Mouse (Mus musculus) heart, adult 9 months (tissue): Measurements from ENCODE around the gene A030014E15Rik.
"Not testable (repeated sequence)": the region's sequence is repeated elsewhere in the genome, so short reads cannot be mapped to it uniquely, and the experiment has no call there.

Experiments
- DNase-seq, 2 experiments: peaks; one replicate each; pipeline ENCODE4 v3.0.0; 2022; ENCODE audit warnings: low spot score in 2 of 2

The A030014E15Rik gene

DNA sequence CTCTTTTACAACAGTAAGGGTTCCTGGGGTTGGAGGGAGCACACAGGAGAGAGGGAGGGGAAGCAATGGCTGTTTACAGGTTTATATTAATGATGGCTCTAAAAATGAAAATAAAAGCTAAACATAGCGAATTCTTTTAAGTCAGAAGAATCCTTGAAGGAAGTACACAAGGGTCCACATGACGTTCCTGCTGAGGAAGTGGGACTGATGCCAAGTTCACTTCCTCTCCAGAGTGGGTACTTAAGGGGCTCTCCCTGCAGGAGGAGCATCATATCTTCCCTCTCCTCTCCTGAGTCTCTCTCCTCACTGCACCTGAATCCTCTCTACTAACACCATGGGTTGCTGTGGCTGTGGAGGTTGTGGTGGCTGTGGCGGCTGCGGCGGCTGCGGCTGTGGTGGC, at the start of gene A030014E15Rik:
Gene A030014E15Rik, plus strand, starts transcription at position 268 of the 400 bp plus-strand sequence.
- no peak for DNase-seq

DNA sequence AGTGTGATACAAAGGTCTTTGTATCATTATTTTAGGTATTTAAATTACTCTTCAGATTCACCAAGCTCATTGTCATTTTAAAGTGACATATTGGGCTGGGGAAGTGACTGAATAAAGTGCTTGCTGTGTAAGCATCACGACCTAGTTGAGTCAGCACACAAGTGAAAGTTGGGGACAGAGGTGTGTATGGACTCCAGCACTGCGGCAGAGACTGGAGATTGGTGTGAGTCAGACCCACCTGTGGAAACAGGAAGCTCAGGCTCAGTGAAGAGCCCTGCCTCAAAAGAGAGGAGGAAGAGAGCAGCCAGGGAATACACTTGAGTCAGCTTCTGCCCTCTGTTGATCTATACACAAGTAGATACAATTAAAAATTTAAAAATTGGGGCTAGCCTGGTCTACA, 45.5 kb upstream of the A030014E15Rik start:
- DNase-seq, result no peak

DNA sequence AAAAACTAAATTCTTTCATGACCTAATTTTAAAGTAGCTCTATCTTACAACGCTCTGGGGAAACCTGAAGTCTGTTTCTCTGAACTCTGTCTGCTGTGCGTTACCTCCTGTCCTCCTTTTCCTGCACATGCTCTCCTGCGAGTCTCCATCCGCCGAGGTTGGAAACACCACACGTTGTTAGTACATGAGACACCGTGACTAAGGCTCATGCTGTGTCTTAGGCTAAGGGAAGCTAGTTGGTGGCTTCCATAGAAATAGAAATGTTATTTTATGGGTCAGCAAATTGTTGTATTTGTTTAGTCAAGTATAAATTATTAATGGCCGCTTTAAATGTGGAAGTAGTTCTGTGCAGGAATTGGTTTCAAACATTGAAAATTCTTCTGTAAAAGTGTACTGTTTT, 44.5 kb upstream of the A030014E15Rik start:
- DNase-seq, result no peak

DNA sequence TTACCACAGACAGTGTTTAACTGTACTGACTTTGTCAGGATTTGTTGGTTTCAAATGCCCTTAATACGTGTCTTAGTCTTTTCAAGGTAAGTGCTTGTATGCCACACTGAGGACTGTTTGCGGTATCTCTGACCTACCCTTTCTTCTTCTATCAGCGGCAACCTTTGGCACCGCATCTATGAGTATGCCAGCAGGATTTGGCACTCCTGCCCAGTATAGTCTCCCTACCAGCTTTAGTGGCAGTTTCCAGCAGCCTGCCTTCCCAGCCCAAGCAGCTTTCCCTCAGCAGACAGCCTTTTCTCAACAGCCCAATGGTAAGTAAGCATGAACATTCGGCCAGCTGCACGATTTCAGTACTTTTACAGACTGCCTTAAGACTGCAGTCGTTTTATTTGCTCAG, 31.4 kb upstream of the A030014E15Rik start:
- DNase-seq, result no peak

DNA sequence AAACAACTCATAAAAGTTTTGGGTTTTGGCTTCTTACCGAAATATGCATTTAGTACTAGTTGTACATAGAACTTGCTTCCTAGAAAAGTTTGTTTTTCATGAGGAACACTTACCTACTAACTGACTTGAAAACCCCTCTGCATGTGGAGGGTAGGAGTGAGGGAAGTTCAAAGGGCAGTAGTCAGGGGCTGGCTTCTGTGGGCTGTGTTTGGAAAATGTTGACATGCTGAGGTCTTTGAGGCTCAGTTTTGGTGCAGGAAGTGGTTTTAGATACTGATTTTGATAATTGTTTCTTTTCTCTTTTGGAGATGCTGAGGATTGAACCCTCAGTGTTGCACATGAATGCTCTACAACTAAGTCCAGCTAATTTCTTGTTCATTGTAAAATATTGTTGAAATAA, 24.1 kb upstream of the A030014E15Rik start:
- no peak for DNase-seq

DNA sequence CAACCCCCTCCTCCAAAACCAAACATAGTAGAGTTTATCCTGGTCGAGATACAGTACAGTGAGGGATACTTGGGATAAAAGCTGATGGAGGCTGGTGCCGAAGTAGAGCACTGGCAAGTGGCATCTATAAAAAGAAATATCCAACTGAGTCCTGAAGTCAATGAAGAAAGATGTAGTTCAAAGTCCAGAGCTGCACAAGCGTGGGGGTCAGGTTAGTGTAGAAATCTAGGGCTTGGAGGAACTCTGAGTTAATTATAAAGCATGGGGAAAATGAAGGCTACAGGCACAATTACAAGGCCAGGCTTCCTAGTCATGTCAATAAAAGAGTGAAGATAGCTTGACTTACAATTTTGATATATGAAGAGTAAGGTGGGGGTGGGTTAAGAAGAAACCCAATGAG, 23.5 kb upstream of the A030014E15Rik start:
- no peak for DNase-seq

DNA sequence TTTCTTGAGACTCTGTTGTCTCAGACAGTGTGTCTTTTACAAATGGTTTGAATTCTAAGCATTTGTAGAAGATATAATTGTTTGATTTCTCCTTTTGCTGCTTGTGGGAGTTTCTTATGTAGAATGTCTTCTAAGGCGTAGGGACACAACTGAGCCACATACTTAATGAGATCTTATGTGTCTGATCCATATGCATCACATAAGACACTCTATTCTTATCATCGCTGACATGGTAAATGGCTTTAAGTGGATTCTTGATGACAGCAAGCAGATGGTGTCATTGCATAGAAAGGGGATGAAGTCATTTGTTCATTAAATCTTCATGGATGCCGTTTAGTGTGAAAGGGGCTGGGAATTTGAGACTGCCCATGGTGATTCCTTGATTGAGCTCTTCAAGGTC, 18.8 kb upstream of the A030014E15Rik start:
- no peak for DNase-seq

DNA sequence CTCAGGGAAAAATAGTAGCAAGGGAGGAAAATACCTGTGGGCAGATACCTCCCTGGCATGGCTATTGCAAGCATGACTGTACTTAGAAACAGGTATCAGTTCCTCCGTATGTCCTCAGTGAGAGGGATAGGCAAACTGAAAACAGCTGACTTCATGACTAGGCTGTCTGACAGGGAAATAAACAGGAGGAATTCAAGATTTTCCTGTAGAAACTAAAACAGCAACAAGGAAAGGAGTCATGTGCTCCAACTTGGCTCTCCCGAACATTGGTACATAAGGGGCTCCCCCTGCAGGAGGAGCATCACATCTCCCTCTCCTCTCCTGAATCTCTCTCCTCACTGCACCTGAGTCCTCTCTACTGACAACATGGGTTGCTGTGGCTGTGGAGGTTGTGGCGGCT, 11.7 kb upstream of the A030014E15Rik start, which contains the start of gene A030005L19Rik:
Gene A030005L19Rik, plus strand, starts transcription at position 301 of the 400 bp plus-strand sequence.
- no peak for DNase-seq

DNA sequence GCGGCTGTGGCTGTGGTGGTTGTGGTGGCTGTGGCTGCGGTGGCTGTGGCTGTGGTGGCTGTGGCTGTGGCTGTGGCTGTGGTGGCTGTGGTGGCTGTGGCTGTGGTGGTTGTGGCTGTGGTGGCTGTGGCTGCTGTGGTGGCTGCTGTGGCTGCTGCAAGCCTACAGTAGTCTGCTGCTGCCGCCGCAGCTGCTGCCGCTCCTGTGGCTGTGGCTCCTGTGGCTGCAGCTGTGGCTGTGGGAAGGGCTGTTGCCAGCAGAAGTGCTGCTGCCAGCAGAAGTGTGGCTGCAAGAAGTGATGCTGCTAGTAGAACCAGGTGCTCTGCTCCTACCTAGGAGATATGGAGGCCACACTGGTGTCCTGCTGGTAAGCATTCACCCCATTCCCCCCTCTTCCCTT, 11.3 kb upstream of the A030014E15Rik start:
- DNase-seq, result not testable (repeated sequence)

DNA sequence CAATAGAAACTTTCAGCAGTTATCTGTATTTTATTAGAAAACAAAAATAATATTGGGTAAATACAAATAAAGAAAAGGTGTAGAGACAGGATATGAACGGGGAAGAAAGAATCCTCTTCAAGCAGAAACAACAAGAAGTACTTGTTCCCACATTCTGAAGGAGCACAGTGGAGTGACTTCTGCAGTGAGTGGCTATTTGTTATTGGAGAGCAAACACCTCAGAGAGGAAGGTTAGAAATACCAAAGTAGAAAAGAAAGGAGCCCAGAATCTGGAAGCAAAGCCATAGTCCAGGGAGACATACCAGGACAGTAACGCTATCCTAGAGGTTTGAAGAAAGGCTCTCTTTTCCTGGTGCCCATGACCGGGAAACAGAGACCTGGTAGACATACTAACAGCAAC, 5.8 kb downstream of the A030014E15Rik start:
- not testable (repeated sequence) for DNase-seq

DNA sequence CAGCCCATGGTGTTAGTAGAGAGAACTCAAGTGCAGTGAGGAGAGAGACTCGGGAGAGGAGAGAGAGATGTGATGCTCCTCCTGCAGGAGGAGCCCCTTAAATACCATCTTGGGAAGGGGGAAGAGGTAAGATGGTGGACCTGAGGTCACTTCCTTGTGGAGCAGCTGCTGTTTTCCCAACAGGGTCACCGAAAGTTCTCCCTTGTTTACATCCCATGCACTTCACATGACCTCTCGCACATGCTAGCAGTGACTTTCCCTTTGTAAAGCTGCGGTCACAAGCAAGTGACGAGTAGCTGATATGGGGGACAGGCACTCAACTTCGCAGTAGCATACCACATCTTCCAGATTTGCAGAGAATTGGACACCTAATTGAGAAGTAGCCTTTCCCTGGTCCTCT, 6.6 kb downstream of the A030014E15Rik start, which contains the start of gene Gm6217:
Gene Gm6217, minus strand, starts transcription at position 74 of the 400 bp plus-strand sequence.
- DNase-seq, result not testable (repeated sequence)

DNA sequence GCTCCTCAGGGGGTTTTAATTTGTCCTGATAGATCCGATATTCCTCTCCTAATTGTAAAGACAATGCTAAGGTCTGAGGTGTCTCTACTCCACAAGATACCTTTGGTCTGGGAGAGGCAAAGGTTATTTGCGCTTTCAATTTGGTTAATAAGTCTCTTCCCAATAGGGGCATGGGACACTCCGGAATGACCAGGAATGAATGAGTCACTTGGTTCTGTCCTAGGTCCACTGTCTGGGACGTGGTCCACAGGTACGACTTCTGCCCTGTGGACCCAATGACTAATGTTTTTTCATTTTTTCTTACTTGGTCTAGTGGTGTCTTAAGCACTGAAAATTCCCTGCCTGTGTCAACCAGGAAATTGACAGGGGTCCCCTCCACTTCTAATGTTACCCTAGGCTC, 13.9 kb downstream of the A030014E15Rik start:
- no peak for DNase-seq

DNA sequence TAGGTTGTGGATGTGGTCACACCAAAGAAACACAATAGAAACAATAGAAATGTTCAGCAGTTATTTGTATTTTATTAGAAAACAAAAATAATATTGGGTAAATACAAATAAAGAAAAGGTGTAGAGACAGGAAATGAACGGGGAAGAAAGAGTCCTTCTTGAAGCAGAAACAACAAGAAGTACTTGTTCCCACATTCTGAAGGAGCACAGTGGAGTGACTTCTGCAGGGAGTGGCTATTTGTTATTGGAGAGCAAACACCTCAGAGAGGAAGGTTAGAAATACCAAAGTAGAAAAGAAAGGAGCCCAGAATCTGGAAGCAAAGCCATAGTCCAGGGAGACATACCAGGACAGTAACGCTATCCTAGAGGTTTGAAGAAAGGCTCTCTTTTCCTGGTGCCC, 17.8 kb downstream of the A030014E15Rik start:
- not testable (repeated sequence) for DNase-seq

DNA sequence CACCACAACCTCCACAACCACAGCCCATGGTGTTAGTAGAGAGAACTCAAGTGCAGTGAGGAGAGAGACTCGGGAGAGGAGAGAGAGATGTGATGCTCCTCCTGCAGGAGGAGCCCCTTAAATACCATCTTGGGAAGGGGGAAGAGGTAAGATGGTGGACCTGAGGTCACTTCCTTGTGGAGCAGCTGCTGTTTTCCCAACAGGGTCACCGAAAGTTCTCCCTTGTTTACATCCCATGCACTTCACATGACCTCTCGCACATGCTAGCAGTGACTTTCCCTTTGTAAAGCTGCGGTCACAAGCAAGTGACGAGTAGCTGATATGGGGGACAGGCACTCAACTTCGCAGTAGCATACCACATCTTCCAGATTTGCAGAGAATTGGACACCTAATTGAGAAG, 18.6 kb downstream of the A030014E15Rik start, which contains the start of gene A030003K21Rik:
Gene A030003K21Rik, minus strand, starts transcription at position 94 of the 400 bp plus-strand sequence.
- DNase-seq, result not testable (repeated sequence)

DNA sequence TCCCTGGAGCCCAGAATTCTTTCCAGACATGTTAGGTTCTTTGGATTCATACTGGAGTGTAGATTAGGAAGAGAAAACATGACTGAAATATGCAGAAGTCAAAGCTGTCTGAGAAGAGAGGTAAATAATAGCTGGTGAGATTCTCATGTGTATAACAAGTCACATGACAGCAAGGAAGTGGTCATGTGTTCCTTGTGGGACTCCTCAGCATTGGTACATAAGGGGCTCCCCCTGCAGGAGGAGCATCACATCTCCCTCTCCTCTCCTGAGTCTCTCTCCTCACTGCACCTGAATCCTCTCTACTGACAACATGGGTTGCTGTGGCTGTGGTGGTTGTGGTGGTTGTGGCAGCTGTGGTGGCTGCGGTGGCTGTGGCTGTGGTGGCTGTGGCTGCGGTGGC, 21.3 kb downstream of the A030014E15Rik start:
- DNase-seq, result not testable (repeated sequence)

DNA sequence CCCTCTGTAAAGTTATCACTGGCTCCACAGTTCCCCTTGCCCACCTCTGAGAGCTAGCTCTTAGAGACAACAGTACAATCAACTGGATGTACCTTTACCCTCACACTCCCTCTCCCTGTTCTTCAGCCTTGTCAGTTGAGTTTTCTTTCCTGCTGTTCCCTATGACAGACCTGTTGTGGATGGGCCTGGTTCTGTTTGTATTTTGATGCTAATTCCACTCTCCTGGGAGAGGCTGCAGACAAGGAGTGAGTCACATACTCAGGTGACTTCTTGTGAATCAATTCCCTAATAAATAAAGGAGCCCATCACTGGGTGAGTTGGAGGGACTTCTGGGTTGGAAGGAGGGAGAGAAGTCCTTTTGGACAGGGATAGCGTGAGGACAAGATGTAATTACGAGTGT, 23.9 kb downstream of the A030014E15Rik start:
- DNase-seq, result no peak

DNA sequence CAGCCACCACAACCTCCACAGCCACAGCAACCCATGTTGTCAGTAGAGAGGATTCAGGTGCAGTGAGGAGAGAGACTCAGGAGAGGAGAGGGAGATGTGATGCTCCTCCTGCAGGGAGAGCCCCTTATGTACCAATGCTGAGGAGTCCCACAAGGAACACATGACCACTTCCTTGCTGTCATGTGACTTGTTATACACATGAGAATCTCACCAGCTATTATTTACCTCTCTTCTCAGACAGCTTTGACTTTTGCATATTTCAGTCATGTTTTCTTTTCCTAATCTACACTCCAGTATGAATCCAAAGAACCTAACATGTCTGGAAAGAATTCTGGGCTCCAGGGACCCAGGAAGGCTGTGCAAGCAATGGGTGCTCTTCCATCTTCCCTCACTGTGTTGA, 31.2 kb downstream of the A030014E15Rik start, which contains the start of gene Gm7544:
Gene Gm7544, minus strand, starts transcription at position 101 of the 400 bp plus-strand sequence.
- DNase-seq, result not testable (repeated sequence)

DNA sequence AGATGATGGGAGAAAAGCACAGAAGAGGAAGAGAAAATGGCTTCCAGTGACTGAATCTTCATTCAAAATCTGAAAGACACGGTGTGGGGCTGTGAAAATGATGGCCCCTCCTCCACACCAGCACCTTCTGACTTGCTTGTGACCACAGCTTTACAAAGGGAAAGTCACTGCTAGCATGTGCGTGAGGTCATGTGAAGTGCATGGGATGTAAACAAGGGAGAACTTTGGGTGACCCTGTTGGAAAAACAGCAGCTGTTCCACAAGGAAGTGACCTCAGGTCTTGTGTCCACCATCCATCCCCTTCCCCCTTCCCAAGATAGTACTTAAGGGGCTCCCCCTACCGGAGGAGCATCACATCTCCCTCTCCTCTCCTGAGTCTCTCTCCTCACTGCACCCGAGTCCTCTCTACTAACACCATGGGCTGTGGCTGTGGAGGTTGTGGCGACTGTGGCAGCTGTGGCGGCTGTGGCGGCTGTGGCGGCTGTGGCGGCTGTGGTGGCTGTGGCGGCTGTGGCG, 35.2 kb downstream of the A030014E15Rik start, which contains the start of gene Gm47955:
Gene Gm47955, plus strand, starts transcription at position 417 of the 516 bp plus-strand sequence.
- DNase-seq, result no peak

DNA sequence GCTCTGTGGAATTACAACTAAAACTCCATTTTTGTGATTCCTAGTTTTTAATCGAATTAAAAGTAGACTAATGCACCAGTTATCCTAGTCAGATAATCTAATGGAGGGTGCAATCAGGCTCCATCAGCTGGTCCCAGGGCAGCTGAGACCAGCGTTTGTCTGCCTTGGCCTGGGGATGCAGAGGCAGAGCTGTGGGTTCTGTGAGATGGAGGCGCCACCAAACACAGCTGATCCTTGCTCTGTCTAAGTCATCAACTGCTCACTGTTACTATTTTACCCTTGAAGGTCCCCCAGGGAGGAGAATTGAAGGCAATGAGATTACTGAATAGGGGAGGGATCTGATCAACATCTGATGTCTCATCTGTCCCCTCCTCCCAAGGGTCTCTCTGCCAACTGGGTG, 41.7 kb downstream of the A030014E15Rik start:
- no peak for DNase-seq

DNA sequence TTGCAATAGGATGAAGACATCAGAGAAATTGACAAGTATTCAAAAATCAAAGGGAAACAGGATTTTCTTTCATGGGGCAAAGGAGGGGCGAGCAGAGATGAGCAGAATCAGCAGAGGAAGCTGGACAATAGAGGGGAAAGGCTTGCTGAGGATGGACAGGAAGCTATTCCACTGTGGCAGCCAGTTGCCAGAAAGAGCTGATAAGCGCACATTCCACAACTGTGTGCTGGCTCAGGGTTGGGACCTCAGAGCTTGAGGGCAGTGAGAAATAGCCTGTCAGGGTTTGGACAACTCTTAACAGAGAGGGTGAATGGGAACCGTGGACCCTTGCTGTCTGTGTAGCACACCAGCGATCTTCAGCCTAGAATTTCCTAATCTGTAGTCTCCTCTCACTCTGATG, 47.3 kb downstream of the A030014E15Rik start:
- peak; percentile 18 to 21 for DNase-seq

DNA sequence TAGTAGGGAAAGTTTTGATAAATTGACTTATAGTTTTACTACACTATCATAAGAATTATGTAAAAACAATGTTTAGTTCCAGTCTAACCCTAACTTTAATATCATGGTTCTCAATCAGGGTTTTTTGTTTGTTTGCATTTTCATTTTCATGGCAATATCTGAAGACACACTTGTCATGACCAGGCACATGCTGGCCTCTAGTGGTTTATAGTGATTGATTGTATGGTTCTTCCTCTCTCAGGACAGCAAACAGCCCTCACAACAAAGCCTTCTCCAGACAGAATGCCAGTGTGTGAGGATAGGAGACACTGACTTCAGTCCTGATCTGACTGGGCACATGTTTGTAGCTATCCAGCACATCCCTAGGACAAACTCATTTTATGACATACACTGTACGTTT, 48.5 kb downstream of the A030014E15Rik start:
- no peak for DNase-seq

DNA sequence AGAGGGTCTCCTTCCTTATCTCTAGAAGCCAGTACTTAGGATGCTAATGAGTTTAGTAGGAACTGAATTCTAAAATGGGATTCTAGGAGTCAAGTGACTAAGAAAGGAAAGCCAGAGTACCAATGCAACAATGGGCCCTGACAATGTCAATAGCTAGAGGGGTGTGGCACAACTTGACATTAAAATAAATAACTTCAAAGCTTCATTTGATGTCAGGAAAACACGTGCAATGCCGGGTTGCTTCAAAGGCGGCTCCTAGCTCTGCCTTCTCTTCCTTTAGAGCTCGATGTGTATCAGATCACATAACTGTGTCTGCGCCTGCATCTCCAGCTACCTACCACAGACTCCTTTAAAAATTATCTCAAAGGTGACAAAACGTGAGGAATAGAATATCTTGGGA, 49.2 kb downstream of the A030014E15Rik start:
- no peak for DNase-seq

DNA sequence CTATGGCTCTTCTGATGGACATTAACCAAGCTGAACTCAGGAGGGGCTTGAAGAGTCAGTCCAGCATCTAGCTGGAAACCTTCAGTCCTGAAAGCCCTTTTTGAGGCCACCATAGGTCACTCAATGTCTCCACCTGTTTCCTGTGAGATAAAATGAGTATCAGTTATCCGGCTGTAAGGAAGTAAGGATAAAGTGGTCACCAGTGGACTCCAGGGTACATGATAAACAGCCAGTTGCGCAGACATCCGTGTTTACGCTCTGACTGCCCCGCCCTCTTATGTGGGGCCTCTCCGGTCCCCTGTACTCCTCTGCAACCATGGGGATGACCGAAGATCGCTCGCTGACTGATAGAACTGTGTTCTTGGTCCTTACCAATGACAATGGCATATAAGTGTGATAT, 49.6 kb downstream of the A030014E15Rik start:
- DNase-seq, result no peak
